ENCODE assay signal across 1 mouse cellular context in genomic region chr3:90004091-90004796, GRCm38 (mm10).
TF ChIP-seq lines count a peak whose summit lies in the region.

No protein-coding gene starts in this region.

TF ChIP-seq in MEL, 35 proteins besides CTCF, POLR2A, EP300 and RAD21:
- TF ChIP-seq CHD2 (IDR thresholded peaks at IDR 0.05; ENCODE audit: low read length) (no peak), POLR2AphosphoS2 (IDR thresholded peaks at IDR 0.05; ENCODE audit: low read length) (0 out of 2 replicates have a peak, but pooled peaks have one; percentile 47)
